Mouse (Mus musculus): ENCODE data around the gene Gpr158. TPM values are rescaled to one million over a fixed set of nuclear protein-coding genes. Genes with fewer than 3 reads are reported as not detected.

The Gpr158 gene
- polyA plus RNA-seq, 1 experiment from 2014 or later, result 6.1 TPM

- H3K4me3 ChIP-seq (ENCODE audit: low read depth, low read length), result no peak overlapping the region
These were observed 441.2 kb downstream of the Gpr158 start for GRCm38 (mm10) chr2:21808510-21808909.

GRCm38 (mm10) chr2:21810431-21810830 is 443.1 kb downstream of the Gpr158 start:
- Histone ChIP-seq H3K4me2 (ENCODE audit: low read depth, low read length) (no peak overlapping the region), H3K27me3 (ENCODE audit: control insufficient read depth, insufficient read depth, low read length) (no peaks in the 10 kb centered on the region), H3K9ac (replicated peaks; ENCODE audit: low read depth, low read length) (no peak overlapping the region), H3K36me3 (ENCODE audit: control insufficient read depth, insufficient read depth, low read length) (no peaks in the 10 kb centered on the region), H3K27ac (ENCODE audit: low read depth, low read length) (no peak overlapping the region), H3K9me3 (ENCODE audit: control insufficient read depth, low read length) (no peaks in the 10 kb centered on the region), H3K4me1 (ENCODE audit: control insufficient read depth, insufficient read depth, low read length) (no peaks in the 10 kb centered on the region), H3K4me3 (ENCODE audit: low read depth, low read length) (no peak overlapping the region)
- 39% methylated on average over 4 of the region's 4 CpGs for WGBS
- no peak for ATAC-seq (ENCODE audit: low read depth)

More at GRCm38 (mm10) chr2:21808510-21808909, 441.2 kb downstream of the Gpr158 start:
- 89% methylated on average over 2 of the region's 2 CpGs for WGBS
- H3K27me3 ChIP-seq (ENCODE audit: control insufficient read depth, insufficient read depth, low read length), result no peaks in the 10 kb centered on the region
- no peak overlapping the region for H3K4me2 ChIP-seq (ENCODE audit: low read depth, low read length)
- no peaks in the 10 kb centered on the region for H3K36me3 ChIP-seq (ENCODE audit: control insufficient read depth, insufficient read depth, low read length)
- ATAC-seq (ENCODE audit: low read depth), result no peak
- no peaks in the 10 kb centered on the region for H3K9me3 ChIP-seq (ENCODE audit: control insufficient read depth, low read length)
- no peaks in the 10 kb centered on the region for H3K4me1 ChIP-seq (ENCODE audit: control insufficient read depth, insufficient read depth, low read length)
- H3K27ac ChIP-seq (ENCODE audit: low read depth, low read length), result no peak overlapping the region
- no peak overlapping the region for H3K9ac ChIP-seq (replicated peaks; ENCODE audit: low read depth, low read length)

- no peaks in the 10 kb centered on the region for H3K4me1 ChIP-seq (ENCODE audit: control insufficient read depth, insufficient read depth, low read length)
- no peaks in the 10 kb centered on the region for H3K27me3 ChIP-seq (ENCODE audit: control insufficient read depth, insufficient read depth, low read length)
- no peak overlapping the region for H3K9ac ChIP-seq (replicated peaks; ENCODE audit: low read depth, low read length)
- H3K4me2 ChIP-seq (ENCODE audit: low read depth, low read length), result no peak overlapping the region
- H3K36me3 ChIP-seq (ENCODE audit: control insufficient read depth, insufficient read depth, low read length), result no peaks in the 10 kb centered on the region
- no peak overlapping the region for H3K4me3 ChIP-seq (ENCODE audit: low read depth, low read length)
- no peaks in the 10 kb centered on the region for H3K9me3 ChIP-seq (ENCODE audit: control insufficient read depth, low read length)
- no peak for ATAC-seq (ENCODE audit: low read depth)
- no peak overlapping the region for H3K27ac ChIP-seq (ENCODE audit: low read depth, low read length)
These were observed 496.7 kb downstream of the Gpr158 start for GRCm38 (mm10) chr2:21864061-21864460.

Other genes with a start within 250 kb of the Gpr158 start
- gene Enkur, start 162.2 kb upstream of the Gpr158 start, polyA plus RNA-seq (2014; fragmentation: Nextera tagmentation; extraction: Ambion mirVana), result 3.2 and 6.3 TPM in 2 replicates
- gene Thnsl1, start 161.8 kb upstream of the Gpr158 start, polyA plus RNA-seq (2014; fragmentation: Nextera tagmentation; extraction: Ambion mirVana), result 21.3 and 24.8 TPM in 2 replicates

All from neural tube, embryonic 14.5 days (tissue).